Mouse (Mus musculus): Measurements from ENCODE around the gene 2700081O15Rik.
A peak's percentile ranks its signal among the peaks of the same experiment; 100 is the strongest.
"Not testable (repeated sequence)": the region's sequence is repeated elsewhere in the genome, so short reads cannot be mapped to it uniquely, and the experiment has no call there.

2700081O15Rik gene

DNA sequence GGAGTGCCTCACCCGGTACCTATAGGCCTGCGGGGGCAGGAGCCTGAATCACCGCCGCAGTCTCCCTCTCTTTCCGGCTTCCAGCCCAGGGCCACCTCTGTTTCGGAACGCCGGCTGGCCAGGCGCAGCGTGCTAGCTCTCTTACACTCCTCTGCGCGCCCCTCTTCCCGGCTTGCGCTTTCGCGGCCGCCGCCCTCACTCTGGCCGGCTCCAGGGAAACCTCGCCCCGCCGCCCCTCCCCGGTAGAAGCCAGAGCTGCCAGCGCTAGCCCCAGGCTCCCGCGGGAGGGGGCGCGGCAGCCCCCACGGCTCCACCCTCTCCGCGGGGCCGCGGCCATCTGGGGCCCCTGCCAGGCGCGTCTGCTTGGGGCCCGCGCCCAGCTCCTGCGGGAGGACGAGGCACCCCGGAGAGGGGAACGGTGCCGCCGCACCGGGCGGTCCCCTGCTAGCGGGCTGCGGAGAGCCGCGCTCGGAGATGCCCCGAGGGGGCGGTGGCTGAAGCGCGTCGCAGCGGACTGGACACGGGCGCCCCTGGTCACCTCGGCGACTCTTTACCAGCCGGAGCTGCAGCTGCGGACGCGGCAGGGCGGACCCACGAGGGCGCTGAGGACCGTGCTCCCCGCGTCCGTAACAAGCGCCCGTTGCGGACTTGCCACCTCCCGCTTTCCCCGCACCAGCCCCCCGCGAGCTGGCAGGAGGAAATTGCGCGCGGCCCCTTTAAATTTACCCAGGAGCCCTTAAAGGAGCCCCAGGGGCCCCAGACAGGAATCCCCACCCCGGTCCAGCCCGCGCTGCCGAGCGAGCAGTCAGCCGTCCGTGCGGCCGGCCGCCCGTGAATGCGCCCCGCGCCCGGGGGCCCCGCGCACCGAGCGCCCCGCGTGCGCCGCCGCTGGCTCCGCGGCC lies at the start of gene 2700081O15Rik:
TSS of gene 2700081O15Rik (plus strand) at position 792 of the 902 bp plus-strand sequence.
- DNase-seq: peak; percentile 78 to 86

DNA sequence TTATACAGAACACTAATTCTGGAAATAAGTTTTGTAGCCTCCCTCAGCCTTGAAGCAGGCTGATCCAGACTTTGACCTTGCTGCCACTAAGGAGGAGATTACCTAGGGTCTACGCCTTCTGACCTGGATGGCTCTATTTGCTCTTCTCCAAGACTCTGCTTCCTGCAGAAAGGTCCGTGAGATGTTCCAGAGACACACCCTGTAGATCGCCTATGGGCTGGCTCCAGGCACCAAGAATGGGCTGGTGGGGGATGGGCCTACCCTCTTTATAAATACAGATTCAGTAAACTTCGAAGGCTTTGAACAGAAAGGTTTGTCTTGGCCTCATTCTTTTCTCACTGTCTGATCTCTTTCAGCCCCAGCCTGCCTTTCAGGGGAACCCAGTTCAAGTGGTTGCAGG lies 48.0 kb upstream of the 2700081O15Rik start:
- DNase-seq: not testable (repeated sequence)

DNA sequence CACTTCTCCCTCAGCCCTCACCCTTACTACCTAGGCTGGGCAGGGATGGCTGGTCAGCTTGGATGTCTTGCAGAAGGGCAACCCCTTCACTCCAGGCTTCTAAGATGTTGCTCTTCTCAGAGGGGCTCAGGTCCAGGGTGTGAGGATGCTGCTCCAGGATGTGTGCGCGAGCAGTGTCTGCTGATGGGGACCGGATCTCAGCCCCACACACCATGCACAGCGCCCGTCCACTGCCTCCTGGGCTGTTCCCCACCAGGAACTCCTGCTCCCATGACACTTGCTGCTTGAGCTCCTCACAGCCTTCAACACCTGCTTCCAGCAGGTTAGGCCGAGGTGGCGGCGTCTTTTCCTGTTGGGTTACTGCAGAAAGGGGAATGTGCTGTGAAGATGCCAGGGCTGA lies 42.9 kb upstream of the 2700081O15Rik start:
- no peak for DNase-seq

DNA sequence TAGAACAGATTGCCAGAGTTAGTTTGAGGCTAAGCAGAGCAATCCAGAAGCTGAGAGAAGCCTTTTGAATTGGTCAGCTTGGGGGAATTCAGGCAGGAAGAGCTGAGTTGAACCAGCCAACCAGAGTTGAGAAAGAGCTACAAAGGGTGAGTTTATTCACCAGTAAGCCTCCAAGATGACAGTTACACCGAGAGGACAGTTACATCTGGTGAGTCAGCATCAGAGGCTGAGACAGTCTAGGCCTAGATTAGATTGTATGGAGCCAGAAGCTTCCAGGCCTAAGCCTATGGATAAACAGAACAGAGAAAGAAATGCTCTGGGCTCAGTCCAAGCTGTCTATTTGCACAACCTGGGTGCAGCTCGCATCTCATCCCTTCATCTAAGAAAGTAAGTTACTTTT lies 39.8 kb upstream of the 2700081O15Rik start:
- no peak for DNase-seq

DNA sequence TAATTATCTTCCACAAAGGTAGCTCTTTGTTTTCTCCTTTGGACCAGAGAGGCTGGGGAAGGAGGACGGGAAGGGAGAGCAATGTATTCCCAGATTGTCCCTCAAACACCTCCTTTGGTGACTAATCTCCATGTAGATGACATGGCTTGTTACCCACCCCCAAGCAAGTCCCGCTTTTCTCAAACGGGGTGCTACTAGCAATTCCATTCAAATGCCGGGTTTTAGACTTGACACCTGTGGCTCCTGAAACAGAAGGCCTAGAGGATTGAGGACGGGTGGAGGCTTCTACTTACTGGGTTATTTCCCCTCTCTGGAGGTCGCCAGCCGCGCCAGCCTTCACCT lies 35.5 kb upstream of the 2700081O15Rik start:
- no peak for DNase-seq

DNA sequence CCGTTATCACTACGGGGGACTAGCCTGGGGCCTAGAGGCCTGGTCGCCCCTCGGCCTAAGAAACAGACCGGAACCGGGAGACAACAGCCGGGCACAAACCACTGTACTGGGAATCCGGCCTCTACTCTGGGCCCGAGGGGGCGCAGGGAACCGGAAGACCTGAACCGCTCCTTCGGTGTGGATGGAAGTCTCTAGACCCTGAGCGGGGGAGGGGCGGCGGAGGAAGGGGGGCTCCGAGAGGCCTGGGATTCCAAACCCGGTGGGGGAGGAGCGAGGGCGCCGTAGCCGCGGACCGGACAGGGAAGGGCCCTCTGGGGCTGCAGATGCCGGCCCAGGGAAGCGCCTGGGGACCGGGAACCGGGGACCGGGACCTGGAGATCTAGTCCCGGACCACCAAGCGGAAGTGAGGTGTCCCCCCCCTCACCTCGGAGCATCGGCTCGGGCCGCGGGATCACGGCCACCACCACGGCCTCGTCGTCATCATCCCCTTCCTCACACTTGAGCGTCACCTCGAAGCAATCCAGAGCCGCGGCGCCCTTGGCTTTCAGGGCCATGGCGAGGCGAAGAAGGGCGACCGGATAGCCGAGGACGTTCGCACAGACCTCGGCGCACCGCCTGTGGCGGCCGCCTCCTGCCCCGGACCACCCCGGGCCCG lies 35.0 kb upstream of the 2700081O15Rik start:
- DNase-seq: peak; percentile 79 to 83

DNA sequence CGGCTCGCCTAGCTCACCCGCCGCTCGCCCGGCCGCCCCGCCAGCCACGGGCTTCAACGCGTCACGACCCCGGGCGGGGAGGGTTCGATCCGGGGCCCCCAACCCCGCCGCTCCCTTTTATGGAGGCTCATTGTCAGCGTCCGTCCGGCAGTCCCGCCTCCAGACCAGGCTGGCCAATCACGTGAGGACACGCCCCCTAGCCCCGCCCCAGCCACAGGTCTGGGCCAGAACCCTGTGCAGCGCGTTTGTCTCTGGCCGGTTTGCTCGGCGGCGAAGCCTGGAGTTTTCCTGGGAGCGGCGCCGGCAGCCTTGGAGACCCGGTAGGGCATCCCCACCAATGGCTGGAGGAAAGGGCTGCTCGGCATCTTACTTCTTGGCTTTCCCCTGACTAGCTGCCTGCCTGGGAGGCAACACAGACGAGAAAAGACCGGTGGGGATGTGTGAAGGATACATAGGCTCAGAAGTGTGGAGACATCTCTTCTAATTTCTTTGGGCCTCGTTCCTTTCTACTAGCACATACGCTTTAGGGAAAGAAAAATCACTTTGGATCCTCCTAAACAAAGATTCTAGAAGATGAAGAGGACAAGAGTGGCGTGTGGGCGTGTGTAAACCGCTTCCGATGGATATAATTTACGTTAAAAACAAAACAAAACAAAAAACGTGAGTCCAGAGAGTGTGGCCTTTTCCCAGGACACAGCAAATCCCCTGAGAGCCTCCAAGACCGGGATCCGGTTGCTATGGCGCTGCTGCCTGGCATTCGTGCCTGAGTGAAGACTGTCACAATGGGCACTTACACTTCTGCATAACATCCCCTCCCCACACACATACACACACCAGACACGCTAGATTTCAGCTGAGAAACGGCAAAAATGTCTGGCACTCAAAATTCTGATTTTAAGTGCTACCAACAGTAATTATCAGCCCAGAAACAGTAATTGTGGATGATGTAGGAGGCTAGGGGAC lies 34.2 kb upstream of the 2700081O15Rik start, which contains the start of gene Spindoc:
TSS of gene Spindoc (minus strand) at position 92 of the 963 bp plus-strand sequence.
- peak; percentile 98 to 99 for DNase-seq

DNA sequence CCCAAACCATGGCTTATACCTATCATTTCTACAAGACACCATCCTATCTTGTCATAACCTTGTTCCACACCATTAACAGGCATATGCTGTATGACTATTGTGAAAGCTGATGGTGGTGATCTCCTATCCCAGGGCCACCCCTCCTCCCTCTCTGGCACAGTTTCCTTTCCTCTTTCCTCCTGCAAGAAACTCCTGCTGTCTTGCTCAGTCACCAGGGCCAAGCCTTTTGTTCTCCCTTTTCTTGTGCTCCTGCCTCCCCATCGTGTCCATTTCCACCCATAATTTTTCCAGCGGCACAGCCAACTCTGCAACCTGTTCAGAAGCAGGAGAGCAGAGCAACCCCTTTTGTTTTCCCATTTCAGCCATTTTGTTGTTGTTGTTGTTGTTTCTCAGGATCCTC lies 31.4 kb upstream of the 2700081O15Rik start:
- no peak for DNase-seq

DNA sequence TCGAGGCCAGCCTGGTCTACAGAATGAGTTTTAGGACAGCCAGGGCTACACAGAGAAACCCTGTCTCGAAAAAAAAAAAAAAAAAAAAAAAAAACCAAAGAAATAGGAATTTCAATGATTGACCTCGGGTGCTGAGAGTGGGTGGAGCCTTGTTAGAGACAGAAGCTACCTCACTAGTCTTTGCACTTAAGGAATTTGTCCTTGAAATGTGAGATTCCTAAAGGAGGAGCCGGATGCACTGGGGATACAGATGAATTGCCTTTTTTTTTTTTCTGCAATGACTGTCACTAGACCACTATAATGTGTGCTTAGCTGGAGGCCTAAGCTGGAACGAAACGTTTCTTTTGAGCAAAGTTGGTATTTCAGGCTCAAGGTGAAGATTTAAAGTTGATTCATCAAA lies 28.9 kb upstream of the 2700081O15Rik start:
- DNase-seq: no peak

DNA sequence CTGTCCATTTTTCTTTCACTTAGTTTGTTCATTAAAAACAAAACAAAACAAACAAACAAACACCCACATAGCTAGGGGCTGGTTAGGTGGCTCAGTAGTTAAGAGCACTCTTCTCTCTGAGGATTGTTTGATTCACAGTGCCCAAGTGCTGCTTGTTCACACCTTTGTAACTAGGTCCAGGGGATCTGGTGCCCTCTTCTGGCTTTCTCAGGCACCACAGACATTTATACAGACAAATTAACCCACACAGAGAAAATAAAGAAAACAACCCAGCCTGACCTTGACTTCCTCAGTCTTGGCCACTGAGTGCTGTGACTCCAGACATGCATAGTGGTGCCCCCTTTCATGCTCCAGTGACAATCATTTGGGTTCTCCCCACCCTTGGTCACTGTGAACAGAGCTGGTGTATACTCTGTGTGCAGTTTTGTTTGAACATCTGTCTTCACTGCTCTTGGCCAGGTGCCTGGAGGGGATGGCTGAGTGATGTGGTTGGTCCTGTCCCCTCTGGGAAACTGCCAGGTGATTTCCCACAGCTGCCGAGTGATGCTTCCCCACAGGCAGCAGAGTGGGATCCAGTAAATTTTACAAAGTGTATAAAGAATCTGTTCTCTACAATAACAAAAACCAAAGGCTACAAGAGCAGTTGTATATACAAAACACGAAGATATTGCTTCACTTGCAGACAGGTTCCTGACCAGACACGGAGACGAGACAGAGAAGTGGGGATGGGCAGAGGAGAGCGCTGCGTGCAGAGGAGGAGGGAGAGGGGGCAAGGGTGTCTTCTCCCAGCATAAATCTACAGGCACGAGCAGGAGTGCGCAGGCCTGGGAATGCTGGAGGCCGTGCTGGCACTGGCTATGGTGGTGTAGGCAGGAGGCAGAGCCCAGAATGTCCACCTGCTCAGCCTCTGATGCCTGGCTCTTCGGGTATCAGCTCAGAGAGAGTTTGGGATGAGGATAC lies 20.3 kb upstream of the 2700081O15Rik start:
- peak; percentile 44 to 76 for DNase-seq

DNA sequence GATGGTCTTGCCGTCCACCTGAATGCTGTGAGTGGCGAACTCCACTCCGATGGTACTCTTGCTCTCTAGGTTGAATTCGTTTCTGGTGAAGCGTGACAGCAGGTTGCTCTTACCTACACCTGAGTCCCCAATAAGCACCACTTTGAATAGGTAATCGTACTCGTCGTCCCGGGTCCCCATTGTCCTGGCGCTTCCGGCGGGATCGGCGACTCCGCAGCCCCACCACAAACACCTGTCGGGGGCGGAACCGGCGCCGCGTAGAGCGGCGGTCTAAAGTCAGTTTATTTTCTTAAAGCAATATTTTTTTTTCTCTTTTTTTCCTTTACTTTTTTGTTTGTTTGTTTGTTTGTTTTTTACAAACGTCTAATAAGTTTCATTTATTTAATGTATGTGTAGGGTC lies 18.5 kb upstream of the 2700081O15Rik start:
- not testable (repeated sequence) for DNase-seq

DNA sequence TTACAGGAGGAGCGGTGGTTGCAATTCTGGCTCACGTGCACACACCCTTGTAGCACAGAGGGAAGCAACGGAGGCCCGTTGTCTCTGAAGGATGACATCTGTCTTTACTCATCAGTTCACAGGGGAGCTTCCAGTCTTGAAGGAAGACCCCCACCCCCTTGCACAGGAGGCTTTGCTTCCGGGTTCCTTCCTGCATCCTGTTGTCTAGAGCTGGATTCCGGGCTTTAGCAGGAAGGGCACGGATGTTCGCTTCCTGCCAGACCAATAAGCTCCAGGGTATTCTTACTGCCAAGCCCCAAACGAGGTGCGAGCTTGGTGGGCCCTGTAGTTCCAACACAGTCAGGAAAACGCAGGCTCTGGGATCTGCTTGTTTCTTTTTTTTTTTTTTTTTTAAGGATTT lies 16.8 kb upstream of the 2700081O15Rik start:
- DNase-seq: peak; percentile 41 to 74

DNA sequence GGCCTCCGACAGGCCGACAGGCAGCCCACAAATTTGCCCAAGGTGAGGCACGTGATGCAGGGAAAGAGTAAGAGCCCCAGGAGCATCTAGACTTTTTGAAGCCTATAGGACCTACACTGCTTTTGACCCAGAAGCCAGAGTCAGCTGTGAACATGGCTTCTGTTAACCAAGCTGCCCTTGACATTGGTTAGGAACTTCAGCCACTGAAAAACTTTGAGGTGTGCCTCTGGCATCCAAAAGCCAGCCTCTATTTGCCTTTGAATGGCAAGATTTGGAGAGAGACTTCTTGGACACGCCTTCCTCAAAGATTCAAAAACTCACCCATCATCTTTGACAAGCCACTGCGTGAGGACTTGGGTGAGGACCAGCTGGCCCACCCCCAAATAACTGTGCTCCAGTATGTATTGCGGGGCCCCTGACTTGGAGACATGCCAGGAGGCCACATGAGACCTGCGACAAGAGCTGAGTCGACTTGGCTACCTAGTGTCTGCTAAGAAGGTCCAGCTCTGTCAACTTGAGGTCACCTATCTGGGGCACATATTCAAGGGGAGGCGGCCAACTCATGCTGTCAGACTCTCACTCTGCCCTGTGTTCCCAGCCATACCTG lies 12.7 kb upstream of the 2700081O15Rik start:
- no peak for DNase-seq

DNA sequence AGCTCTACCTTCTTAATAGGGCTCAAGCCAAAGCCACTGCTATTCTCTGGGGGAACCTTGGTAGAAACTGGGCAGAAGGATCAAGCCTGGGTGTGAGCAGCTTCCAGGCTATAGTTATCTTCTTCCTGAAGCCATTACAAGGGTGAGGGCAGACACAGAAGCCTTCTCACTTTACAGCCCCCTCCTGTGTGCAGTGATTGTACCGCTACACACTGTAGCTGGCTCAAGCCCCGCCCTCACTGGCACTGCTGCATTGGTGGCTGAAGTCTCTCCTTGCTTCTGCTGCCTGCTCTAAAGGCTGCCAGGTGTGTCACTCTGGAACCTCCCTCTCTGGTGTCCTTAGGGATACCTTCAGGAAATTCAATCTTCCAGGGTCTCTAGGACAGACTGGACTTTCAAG lies 5.1 kb upstream of the 2700081O15Rik start:
- no peak for DNase-seq

DNA sequence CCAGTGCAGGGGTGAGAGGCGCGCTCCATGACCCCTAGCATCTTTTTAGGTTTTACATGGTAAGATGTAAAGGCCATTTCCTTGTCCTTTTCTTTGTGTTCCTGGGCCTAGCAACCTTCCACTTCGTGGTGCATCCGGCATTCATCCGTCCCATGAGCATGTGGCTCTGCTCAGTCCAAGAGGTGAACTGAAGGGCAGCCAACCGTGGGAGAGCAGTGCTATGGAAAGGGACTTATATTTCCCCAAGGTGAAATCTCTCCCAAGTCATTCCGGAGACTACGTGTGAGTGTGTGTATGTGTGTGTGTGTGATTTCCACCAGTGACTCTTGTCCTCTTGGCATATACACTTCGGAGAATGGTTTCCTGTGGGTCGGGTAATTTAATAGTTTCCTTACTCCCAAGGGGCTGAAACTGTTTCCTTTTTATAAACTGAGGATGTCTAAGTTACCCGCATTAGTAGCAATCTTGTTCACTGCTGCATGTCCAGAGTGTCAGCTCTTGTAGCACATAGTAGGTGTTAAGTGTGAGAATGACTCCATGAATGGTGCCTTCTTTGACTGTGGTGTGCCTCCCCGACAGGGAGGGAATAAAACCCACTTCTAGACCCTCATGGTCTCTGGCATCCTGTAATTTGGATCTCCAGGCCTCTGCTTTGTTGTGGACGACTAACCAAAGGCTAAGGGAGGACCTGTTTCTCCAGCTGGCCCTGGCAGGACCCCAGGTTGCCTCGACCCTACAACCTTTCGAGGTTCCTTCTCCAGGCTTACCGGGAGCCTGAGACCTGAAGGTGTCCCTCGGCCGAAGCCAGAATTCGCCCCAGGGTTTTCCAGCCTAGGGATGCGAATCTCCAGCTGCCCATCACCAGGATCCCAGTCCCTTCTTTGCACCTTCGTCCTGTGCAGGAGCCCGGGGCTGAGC lies 1.2 kb upstream of the 2700081O15Rik start:
- peak in 1 of 2 experiments; percentile 20 for DNase-seq

DNA sequence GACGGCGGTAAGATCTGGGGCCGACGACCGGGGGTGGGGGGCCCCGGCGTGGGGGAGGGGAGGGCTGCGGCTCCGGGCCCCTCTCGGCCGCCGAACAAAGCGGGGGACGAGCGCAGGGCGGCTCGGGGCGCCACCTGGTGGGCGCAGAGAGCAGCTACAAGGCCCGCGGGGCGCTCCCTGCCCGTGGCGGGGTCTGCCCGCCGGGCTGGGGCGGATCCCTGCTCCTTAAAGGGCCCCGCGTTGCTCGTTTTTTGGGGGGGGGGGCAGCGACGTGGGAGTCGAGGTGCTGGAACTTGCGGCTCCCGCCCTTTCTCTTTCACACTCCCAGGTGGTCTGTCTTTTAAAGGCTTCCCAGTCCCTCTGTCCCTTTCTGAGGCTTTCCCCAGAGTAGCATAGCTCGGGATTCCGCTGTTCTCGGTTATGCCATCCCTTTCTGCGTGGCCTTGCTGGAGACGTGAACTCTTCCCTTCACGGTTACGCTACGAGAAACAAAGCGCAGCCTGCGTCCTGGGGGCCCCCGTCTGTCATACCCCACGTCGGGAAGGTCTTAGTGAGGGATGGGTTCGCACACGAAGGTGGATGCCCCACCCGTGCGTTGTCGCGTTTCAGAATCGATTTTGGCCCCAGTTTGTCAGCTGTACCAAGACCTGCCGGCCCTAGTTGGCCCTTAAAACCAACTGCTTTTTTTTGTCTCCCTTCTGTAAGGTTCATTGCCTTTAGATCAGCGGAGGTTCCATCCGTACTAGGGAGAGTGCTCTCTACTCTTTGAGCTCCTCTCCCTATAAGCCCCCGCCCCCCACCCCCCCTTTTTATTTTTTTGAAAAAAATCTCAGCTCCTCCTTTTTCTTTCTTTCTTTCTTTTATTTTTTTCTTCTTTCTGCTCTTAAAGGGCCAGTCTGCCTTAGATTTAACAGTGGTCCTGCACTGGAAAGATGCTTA lies 755 bp downstream of the 2700081O15Rik start:
- peak; percentile 90 to 92 for DNase-seq

DNA sequence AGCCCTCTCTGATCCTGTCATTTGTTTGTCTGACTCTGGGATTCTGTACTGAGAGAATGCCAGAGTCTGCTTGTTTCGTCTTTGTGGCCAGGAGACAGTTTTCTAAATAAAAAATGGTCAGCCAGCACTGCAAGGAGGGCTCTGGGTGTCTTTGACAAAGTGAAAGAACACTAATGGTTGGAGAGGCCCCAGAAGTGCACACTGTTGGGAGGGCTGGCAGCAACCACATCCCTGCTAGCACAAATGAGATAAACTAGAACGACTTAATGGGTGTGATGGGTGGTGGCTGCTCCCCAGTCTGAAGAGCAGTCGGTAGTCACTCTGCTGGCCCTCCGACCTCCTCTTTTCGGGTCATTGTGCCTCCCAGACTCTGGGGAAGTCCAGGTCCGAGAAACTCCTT lies 1.7 kb downstream of the 2700081O15Rik start:
- peak in 1 of 2 experiments; percentile 46 for DNase-seq

DNA sequence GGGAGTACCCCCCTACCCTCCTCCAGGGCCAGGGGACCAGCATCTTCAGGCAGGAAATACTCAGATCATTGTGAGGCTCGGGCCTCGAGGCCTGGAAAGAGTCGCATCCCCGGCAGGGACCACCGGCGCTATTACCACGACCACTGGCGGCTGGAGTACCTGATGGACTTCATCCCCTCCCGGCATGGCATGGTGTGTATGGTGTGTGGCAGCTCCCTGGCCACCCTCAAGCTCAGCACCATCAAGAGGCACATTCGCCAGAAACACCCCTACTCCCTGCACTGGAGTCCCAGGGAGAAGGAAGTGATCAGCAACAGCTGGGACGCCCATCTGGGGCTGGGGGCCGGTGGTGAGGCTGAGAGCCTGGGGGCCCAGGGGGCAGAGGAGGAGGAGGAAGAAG lies 2.7 kb downstream of the 2700081O15Rik start:
- peak in 1 of 2 experiments; percentile 24 for DNase-seq
